Mouse (Mus musculus): ENCODE data around the gene Dnmt1. TPM values are rescaled to one million over a fixed set of nuclear protein-coding genes. Genes with fewer than 3 reads are reported as not detected.
"Not testable (repeated sequence)": the region's sequence is repeated elsewhere in the genome, so short reads cannot be mapped to it uniquely, and the experiment has no call there.

Gene Dnmt1
- total RNA-seq (2014; fragmentation: Nextera tagmentation) (172 and 204 TPM in 2 replicates), total RNA-seq (2017) (244 and 247 TPM in 2 replicates)

GRCm38 (mm10) chr9:20959430-20959938, at the start of gene Dnmt1:
Dnmt1 (minus strand) TSS chr9:20959888.
- ATAC-seq (replicated peaks; ENCODE audit: poor library complexity, severe bottlenecking) = no peak

DNA sequence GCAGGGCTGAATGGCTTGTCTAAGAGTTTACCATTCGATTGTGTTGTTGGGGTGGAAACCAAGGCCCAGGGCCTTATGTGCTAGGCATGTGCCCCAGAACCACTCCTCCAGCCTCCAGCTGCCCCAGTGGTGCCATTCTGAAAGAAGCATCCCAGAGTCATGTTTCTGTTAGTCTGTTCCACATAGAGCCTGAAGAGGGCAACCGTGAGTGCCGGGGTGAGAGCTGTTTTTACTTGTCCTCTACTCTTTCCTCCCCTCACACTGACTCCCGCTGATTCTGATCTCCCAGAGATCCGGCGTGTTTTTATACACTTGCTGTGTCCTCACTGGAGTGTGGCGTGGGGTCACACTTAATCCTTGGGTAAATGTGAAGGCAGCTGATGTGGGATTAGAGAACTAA, 48.3 kb upstream of the Dnmt1 start:
- ATAC-seq (replicated peaks; ENCODE audit: poor library complexity, severe bottlenecking) = no peak

- no peak for ATAC-seq (replicated peaks; ENCODE audit: poor library complexity, severe bottlenecking)
These were observed 47.7 kb upstream of the Dnmt1 start for GRCm38 (mm10) chr9:21007313-21007952.

DNA sequence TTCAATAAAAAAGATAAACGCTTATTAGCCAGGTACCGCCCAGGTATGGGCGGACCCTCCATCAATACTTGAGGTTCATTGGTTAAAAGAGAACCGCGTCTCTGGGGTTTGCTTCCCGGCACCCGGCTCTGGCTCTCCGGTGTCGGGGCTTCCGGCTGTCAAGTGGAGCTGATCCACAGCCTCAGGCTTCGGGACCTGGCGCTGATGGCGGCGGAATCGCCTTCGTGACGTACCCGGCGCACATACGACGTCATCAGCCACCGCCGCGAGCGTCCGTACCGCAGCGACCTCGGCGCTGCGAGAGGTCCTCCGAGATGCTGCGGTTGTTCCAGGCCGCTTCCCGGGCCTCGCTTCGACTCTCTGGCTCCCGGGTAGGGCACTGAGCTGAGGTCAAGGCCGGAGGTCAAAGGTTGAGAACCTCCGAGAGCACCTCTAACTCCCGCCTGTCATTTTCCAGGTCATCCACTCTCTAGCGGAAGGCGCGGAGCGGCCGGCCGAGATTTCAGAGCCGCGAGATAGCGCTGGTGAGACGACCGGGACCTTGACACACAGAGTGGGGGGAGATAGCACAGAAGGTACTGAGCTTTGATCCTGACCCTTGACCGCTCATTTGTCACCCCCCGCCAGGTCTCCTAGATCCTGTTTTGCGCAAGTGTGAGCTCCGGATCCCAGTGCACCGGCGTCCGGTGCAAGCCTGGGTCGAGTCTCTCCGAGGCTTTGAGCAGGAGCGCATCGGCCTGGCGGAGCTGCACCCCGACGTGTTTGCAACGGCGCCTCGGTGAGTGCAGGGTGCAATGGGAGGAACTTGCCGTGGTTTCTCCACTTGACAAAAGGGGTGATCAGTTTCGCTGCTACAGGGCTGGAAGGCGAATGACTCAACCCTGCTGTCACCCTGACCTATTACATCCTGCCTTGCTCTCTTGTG, 43.2 kb upstream of the Dnmt1 start, which contains the start of gene Mrpl4:
Gene Mrpl4, plus strand, starts transcription at position 112 of the 925 bp plus-strand sequence.
- peak; percentile 91 for ATAC-seq (replicated peaks; ENCODE audit: poor library complexity, severe bottlenecking)

GRCm38 (mm10) chr9:21002270-21002626, 42.6 kb upstream of the Dnmt1 start:
- no peak for ATAC-seq (replicated peaks; ENCODE audit: poor library complexity, severe bottlenecking)

- no peak for ATAC-seq (replicated peaks; ENCODE audit: poor library complexity, severe bottlenecking)
These were observed 42.0 kb upstream of the Dnmt1 start for GRCm38 (mm10) chr9:21001651-21002200.

DNA sequence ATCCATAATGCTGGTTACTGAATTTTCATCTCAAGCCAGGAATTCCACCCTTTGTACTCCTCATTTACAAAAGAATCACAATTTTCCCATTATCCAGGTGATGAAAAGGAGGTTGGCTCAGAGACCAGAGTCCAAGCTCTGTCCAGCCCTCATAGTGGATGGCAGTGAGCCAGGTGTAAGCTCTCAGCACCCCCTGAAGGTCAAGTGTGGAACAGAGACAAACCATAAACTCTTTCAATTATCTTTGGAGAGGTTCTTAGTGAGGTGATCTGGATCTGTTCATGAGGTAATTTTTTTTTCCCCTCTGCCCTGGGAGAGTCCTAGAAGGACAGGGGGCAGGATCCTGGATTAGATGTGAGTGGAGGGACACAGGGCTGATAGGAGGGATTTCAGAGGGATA, 41.1 kb upstream of the Dnmt1 start:
- no peak for ATAC-seq (replicated peaks; ENCODE audit: poor library complexity, severe bottlenecking)

GRCm38 (mm10) chr9:20998337-20998736, 38.6 kb upstream of the Dnmt1 start:
- ATAC-seq (replicated peaks; ENCODE audit: poor library complexity, severe bottlenecking) = not testable (repeated sequence)

- peak; percentile 91 for ATAC-seq (replicated peaks; ENCODE audit: poor library complexity, severe bottlenecking)
These were observed 37.4 kb upstream of the Dnmt1 start for GRCm38 (mm10) chr9:20997065-20997464.

DNA sequence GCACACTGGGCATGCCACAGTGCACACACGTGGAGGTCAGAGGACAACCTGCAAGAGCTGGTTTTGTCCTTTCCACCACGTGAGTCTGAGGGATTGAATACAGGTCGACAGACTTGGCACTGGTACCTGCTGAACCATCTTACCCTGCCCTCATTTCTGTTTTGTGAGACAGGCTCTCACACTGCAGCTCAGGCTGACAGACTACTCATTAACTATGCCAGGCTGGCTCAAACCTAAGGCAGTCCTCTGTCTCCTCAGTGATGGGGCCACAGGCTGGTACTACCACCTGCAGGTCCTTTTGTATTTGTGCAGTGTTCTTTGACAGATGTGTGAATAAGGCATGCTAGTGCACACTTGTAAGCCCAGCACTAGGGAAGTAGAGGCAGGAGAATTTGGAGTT, 35.4 kb upstream of the Dnmt1 start:
- no peak for ATAC-seq (replicated peaks; ENCODE audit: poor library complexity, severe bottlenecking)

GRCm38 (mm10) chr9:20993165-20993898, 33.6 kb upstream of the Dnmt1 start:
- no peak for ATAC-seq (replicated peaks; ENCODE audit: poor library complexity, severe bottlenecking)

- no peak for ATAC-seq (replicated peaks; ENCODE audit: poor library complexity, severe bottlenecking)
These were observed 31.9 kb upstream of the Dnmt1 start for GRCm38 (mm10) chr9:20991587-20991986.

- peak; percentile 17; the same call in 1 of the 2 replicates for ATAC-seq (replicated peaks; ENCODE audit: poor library complexity, severe bottlenecking)
These were observed 31.2 kb upstream of the Dnmt1 start for GRCm38 (mm10) chr9:20990861-20991260.

GRCm38 (mm10) chr9:20987953-20988352, 28.3 kb upstream of the Dnmt1 start:
- ATAC-seq (replicated peaks; ENCODE audit: poor library complexity, severe bottlenecking) = no peak

DNA sequence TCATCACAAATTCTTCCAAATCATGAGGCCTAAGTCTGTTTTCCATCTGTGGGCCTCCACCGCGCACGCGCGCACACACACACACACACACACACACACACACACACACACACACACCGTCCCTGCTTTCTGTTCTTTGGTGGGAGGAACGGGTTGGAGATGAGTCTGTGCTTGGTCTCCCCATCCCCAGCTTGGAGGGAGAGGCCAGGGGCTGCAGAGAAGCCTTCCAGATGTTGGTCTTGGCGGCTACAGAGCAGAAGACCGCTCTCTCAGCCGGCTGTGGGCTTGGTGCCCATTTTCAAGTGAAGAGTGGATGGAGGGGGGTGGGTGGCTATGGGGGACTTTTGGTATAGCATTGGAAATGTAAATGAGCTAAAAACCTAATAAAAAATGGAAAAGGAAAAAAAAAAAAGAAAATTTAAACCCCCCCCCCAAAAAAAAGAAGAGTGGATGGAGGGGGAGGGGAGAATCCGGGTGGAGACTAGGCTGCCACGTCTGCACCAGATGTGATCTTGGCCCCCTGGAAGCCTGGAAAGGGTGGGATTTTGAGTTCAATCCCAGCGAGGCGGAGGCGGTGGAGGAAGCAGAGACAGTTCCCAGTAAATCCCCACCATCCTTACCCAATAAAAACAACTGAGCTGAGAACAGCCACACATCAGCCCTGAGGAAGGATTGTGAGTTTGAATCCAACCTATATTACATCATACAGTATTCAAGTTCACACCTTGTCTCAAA, 27.4 kb upstream of the Dnmt1 start:
- no peak for ATAC-seq (replicated peaks; ENCODE audit: poor library complexity, severe bottlenecking)

DNA sequence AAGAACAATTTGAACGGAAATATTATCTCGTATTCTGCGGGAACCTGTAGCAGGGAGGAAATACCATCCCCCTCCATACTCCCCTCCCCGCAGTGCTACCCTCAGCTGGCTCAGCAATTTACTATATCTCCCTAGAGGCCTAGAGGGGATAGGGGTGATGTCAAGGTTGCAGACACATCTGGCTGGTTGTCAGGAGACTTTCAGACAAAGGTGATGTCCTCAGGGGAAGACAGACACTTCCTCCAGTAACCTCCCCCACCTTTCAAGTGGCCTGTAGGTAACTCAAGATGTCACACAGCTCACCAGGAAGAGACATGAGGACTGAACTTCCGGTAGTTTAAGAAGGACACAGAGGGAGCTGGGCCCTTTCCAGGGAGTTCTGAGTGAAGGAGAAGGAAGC, 23.5 kb upstream of the Dnmt1 start:
- ATAC-seq (replicated peaks; ENCODE audit: poor library complexity, severe bottlenecking) = no peak

- no peak for ATAC-seq (replicated peaks; ENCODE audit: poor library complexity, severe bottlenecking)
These were observed 22.5 kb upstream of the Dnmt1 start for GRCm38 (mm10) chr9:20982171-20982570.

DNA sequence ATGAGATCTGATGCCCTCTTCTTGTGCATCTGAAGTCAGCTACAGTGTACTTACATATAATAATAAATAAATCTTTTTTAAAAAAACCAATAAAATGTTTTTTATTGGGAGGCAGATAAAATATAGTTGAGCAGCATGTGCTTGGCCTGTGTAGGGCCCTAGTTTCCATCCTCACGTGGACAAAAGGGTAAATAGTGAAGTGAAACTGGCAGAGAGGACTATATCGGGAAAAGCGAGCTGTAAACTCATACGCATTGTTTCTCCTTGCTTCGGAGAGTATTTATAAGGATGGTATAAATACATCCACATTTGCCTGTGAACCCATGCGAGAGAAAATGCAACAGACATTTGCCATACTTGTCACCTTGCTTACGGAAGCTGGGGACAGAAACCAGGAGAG, 20.1 kb upstream of the Dnmt1 start:
- ATAC-seq (replicated peaks; ENCODE audit: poor library complexity, severe bottlenecking) = 0 out of 2 replicates have a peak, but pooled peaks have one; percentile 30

DNA sequence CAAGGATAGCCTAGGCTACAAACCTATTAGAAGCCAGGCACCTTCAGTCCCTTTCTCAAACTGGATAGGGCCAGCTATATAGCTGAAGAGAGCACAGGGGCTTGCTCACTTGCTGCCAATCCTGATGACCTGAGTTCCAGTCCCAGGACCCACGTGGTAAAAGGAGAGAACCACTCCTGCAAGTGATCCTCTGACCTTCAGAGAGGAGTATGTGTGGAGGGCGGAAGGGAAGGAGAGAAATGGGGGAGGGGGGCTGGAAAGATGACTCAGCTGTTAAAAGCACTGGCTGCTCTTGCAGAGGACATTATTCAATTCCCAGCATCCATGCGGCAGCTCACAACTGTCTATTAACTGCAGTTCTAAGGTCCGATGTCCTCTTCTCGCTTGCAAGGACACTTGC, 19.5 kb upstream of the Dnmt1 start:
- no peak for ATAC-seq (replicated peaks; ENCODE audit: poor library complexity, severe bottlenecking)

Measured in granulocyte monocyte progenitor cell, adult 5-6 weeks (primary cell).